Mouse (Mus musculus): ENCODE data around the gene Esyt1.

DNA sequence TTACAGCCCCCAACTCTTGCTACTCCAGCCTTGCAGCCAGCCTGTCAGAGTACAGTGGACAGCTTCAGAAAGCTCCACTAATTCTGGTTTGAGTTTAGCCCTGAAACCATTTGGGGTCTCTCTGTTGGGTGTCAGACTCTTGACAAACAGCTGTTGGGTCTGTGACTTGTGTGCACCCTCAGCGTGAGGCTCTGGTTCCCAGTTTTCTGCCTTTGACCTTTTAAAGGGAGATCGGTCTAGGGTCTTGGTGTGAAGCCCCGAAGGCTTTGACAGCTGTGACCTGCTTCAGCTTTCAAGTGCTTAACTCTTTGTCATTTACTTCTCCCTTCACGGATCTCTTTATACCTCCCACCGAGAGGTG, 65.4 kb downstream of the Esyt1 start:
- TF ChIP-seq CTCF (IDR thresholded peaks at IDR 0.05; ENCODE audit: low read depth) = no peak
- no peak for TF ChIP-seq EP300 (IDR thresholded peaks at IDR 0.05; ENCODE audit: low read depth)
